Mouse (Mus musculus): ENCODE measurements around the gene Gm27021.

- TF ChIP-seq CTCF (IDR thresholded peaks at IDR 0.05; ENCODE audit: low read depth) (no peak), EP300 (optimal IDR thresholded peaks at IDR 0.05) (no peak)
Observed at GRCm38 (mm10) chr8:120607460-120607859, 60.4 kb downstream of the Gm27021 start.

Data from stomach, postnatal 0 days (tissue).